Mouse (Mus musculus) ES-E14 (cell line): ENCODE results near the gene Esf1.

ENCODE experiments used
- CHD2 ChIP-seq: IDR thresholded peaks from 2 replicates; pipeline ENCODE4 v1.6.1; 2014; ENCODE audit warnings: mild to moderate bottlenecking, low read depth, low read length, inconsistent platforms
- HCFC1 ChIP-seq: IDR thresholded peaks from 2 replicates; pipeline ENCODE4 v1.6.1; 2012; ENCODE audit warnings: low read length, inconsistent platforms, borderline replicate concordance; ENCODE audit not compliant: insufficient read depth
- MAFK ChIP-seq: IDR thresholded peaks from 2 replicates; pipeline ENCODE4 v1.6.1; 2014; ENCODE audit warnings: mild to moderate bottlenecking, low read depth, low read length, inconsistent platforms; ENCODE audit not compliant: insufficient read depth
- ZNF384 ChIP-seq: IDR thresholded peaks from 2 replicates; pipeline ENCODE4 v1.6.1; 2012; ENCODE audit warnings: low read depth, low read length, inconsistent platforms

GRCm38 (mm10) chr2:140096034-140096433 lies 74.3 kb downstream of the Esf1 start:
- TF ChIP-seq ZNF384 (no peak), MAFK (no peak), HCFC1 (no peak), CHD2 (no peak)
